Mouse (Mus musculus) forebrain, embryonic 15.5 days (tissue): ENCODE measurements around the gene Phf8. TPM values are rescaled to one million over a fixed set of nuclear protein-coding genes. Genes with fewer than 3 reads are reported as not detected.
A peak's percentile ranks its signal among the peaks of the same experiment; 100 is the strongest.
"Not testable (repeated sequence)": the region's sequence is repeated elsewhere in the genome, so short reads cannot be mapped to it uniquely, and the experiment has no call there.

Experiments
- ATAC-seq: fragments of 200-750 bp; cut with Nextera tagmentation; replicated peaks from 2 replicates; pipeline ENCODE4 v1.8.0; 2017; ENCODE audit warnings: mild to moderate bottlenecking, moderate TSS enrichment, moderate library complexity
- H3K27ac ChIP-seq: fragments of 300-500 bp; sonication (generic); replicated peaks from 2 replicates; pipeline ENCODE4 v1.5.1; 2015; ENCODE audit warnings: mild to moderate bottlenecking, inconsistent platforms
- H3K27me3 ChIP-seq: fragments of 300-500 bp; sonication (generic); 2 replicates; pipeline ENCODE4 v1.6.1; 2015; ENCODE audit warnings: inconsistent platforms
- H3K36me3 ChIP-seq: fragments of 300-500 bp; sonication (generic); 2 replicates; pipeline ENCODE4 v1.6.1; 2015; ENCODE audit warnings: mild to moderate bottlenecking, inconsistent platforms
- H3K4me1 ChIP-seq: fragments of 300-500 bp; sonication (generic); 2 replicates; pipeline ENCODE4 v1.6.1; 2015; ENCODE audit warnings: inconsistent platforms
- H3K4me2 ChIP-seq: fragments of 300-500 bp; sonication (generic); replicated peaks from 2 replicates; pipeline ENCODE4 v1.6.1; 2015; ENCODE audit warnings: mild to moderate bottlenecking, inconsistent platforms
- H3K4me3 ChIP-seq: fragments of 300-500 bp; sonication (generic); 2 replicates; pipeline ENCODE4 v1.5.1; 2015; ENCODE audit warnings: mild to moderate bottlenecking, inconsistent platforms
- H3K9ac ChIP-seq: fragments of 300-500 bp; sonication (generic); replicated peaks from 2 replicates; pipeline ENCODE4 v1.6.1; 2015; ENCODE audit warnings: mild to moderate bottlenecking, inconsistent platforms
- H3K9me3 ChIP-seq: fragments of 300-500 bp; sonication (generic); 2 replicates; pipeline ENCODE4 v1.6.1; 2016; ENCODE audit warnings: inconsistent platforms
- WGBS: fragments of 180-500 bp; shearing (Covaris S2); methylation state at CpG from one replicate; pipeline ENCODE4 v1.1.7; 2015; ENCODE audit warnings: mixed read lengths; 5-methylcytosine and 5-hydroxymethylcytosine counted together
- polyA plus RNA-seq: library from polyadenylated mRNA; unstranded; fragments of >200 nt; fragmentation: Nextera tagmentation; extraction: Ambion mirVana; gene quantifications from 2 replicates; pipeline ENCODE4 v1.2.1, GENCODE M21; 2015

Gene Phf8
- polyA plus RNA-seq: 19.5 and 21.4 TPM in 2 replicates

- Histone ChIP-seq H3K4me2 (peak within 1 kb of the TSS; percentile 62), H3K27ac (peak within 1 kb of the TSS; percentile 99), H3K9ac (peak within 1 kb of the TSS; percentile 65), H3K4me3 (peak within 1 kb of the TSS; percentile 64), H3K9me3 (no peaks in the 10 kb centered on the region), H3K36me3 (no peaks in the 10 kb centered on the region), H3K27me3 (no peaks in the 10 kb centered on the region), H3K4me1 (peaks cover 7% of the 10 kb centered on the region; the same call in 1 of the 2 replicates)
- WGBS: 23% methylated on average over 68 of the region's 68 CpGs
- peak; percentile 98 for ATAC-seq
Observed at GRCm38 (mm10) chrX:151520458-151521322, at the start of gene Phf8. Gene Phf8 (plus strand): TSS chrX:151520672.

- no peak overlapping the region for H3K4me2 ChIP-seq
- H3K4me3 ChIP-seq: no peak overlapping the region
- H3K36me3 ChIP-seq: no peaks in the 10 kb centered on the region
- no peak for ATAC-seq
- no peak overlapping the region for H3K9ac ChIP-seq
- 89% methylated on average over 3 of the region's 3 CpGs for WGBS
- H3K4me1 ChIP-seq: no peaks in the 10 kb centered on the region
- no peaks in the 10 kb centered on the region for H3K27me3 ChIP-seq
- no peaks in the 10 kb centered on the region for H3K9me3 ChIP-seq
- no peak overlapping the region for H3K27ac ChIP-seq
Observed at GRCm38 (mm10) chrX:151488128-151488527, 32.3 kb upstream of the Phf8 start.

DNA sequence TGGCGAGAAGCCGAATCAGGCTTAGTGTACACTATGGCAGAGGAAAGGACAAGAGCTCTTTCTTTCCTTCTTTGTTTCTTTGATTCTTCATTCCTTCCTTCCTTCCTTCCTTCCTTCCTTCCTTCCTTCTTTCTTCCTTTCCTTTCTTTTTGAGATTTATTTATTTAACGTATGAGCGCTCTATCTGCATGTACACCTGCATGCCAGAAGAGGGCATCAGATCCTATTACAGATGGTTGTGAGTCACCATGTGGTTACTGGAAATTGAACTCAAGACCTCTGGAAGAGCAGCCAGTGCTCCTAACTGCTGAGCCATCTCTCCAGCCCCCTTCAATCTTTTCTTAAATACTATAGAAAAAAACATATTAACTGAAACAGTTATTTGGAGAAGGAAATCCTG, 27.2 kb upstream of the Phf8 start:
- not testable (repeated sequence) for H3K9me3 ChIP-seq, H3K27ac ChIP-seq, H3K4me2 ChIP-seq, H3K27me3 ChIP-seq, H3K4me3 ChIP-seq, ATAC-seq, H3K9ac ChIP-seq, H3K4me1 ChIP-seq, H3K36me3 ChIP-seq
- 92% methylated on average over 4 of the region's 4 CpGs for WGBS

DNA sequence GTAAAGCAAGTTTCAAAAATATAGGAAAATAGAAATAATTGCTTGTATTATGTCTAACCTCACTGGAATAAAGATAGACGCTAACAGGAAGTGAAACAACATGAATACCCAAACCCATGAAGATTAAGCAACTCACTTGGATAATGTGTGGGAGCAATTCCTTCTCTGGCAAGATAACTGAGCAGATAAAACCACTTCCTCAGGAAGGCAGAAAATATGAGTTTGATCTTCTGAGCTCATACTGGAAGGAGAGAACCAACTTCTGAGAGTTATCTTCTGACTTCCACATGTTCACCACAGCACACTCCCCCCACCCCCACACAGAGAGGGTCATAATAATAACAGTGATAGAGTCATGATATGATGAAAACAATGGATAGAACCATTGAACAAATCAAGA, 23.9 kb upstream of the Phf8 start:
- Histone ChIP-seq H3K4me3 (no peak overlapping the region), H3K4me1 (no peaks in the 10 kb centered on the region), H3K27me3 (no peaks in the 10 kb centered on the region), H3K9me3 (no peaks in the 10 kb centered on the region), H3K27ac (no peak overlapping the region), H3K9ac (no peak overlapping the region), H3K36me3 (no peaks in the 10 kb centered on the region), H3K4me2 (no peak overlapping the region)
- 89% methylated on average over 1 of the region's 1 CpGs for WGBS
- ATAC-seq: no peak

- Histone ChIP-seq H3K4me2 (no peak overlapping the region), H3K27me3 (no peaks in the 10 kb centered on the region), H3K9ac (no peak overlapping the region), H3K4me1 (no peaks in the 10 kb centered on the region), H3K27ac (no peak overlapping the region), H3K4me3 (no peak overlapping the region), H3K36me3 (no peaks in the 10 kb centered on the region), H3K9me3 (no peaks in the 10 kb centered on the region)
- ATAC-seq: no peak
Observed at GRCm38 (mm10) chrX:151508536-151508935, 11.9 kb upstream of the Phf8 start.

- Histone ChIP-seq H3K36me3 (no peaks in the 10 kb centered on the region), H3K4me3 (no peak overlapping the region), H3K27me3 (no peaks in the 10 kb centered on the region), H3K27ac (no peak overlapping the region), H3K9me3 (no peaks in the 10 kb centered on the region), H3K4me2 (no peak overlapping the region), H3K9ac (no peak overlapping the region), H3K4me1 (no peaks in the 10 kb centered on the region)
- ATAC-seq: no peak
- 100% methylated on average over 1 of the region's 1 CpGs for WGBS
Observed at GRCm38 (mm10) chrX:151509906-151510305, 10.6 kb upstream of the Phf8 start.

GRCm38 (mm10) chrX:151513066-151513465, 7.4 kb upstream of the Phf8 start:
- H3K9ac ChIP-seq: no peak overlapping the region
- H3K27ac ChIP-seq: no peak overlapping the region
- H3K9me3 ChIP-seq: no peaks in the 10 kb centered on the region
- H3K4me1 ChIP-seq: no peaks in the 10 kb centered on the region
- 84% methylated on average over 3 of the region's 3 CpGs for WGBS
- H3K4me3 ChIP-seq: no peak overlapping the region
- ATAC-seq: no peak
- H3K36me3 ChIP-seq: no peaks in the 10 kb centered on the region
- H3K4me2 ChIP-seq: no peak overlapping the region
- H3K27me3 ChIP-seq: no peaks in the 10 kb centered on the region

DNA sequence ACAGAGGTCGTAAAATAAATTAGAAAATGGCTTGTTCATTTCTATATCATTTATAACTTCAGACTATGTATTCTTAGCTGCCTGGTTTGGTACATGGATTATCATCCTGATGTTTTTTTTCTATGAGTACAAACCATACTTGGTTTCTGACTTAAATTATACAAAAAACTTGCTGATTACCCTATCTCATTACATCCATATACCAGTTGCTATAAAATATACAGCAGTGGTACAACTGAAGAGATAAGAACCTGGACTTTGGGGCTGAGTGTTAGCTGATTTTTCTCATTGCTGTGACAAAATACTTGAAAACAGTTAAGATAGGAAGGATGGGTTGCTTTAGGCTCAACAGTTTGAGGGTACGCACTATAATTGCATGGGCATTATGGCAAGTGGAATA, 6.8 kb upstream of the Phf8 start:
- Histone ChIP-seq H3K27me3 (no peaks in the 10 kb centered on the region), H3K4me3 (no peak overlapping the region), H3K4me1 (no peaks in the 10 kb centered on the region), H3K27ac (no peak overlapping the region), H3K9me3 (no peaks in the 10 kb centered on the region), H3K4me2 (no peak overlapping the region), H3K9ac (no peak overlapping the region), H3K36me3 (no peaks in the 10 kb centered on the region)
- WGBS: 97% methylated on average over 2 of the region's 2 CpGs
- no peak for ATAC-seq

- no peak overlapping the region for H3K4me3 ChIP-seq
- H3K9me3 ChIP-seq: no peaks in the 10 kb centered on the region
- H3K4me2 ChIP-seq: no peak overlapping the region
- no peak overlapping the region for H3K9ac ChIP-seq
- H3K27me3 ChIP-seq: no peaks in the 10 kb centered on the region
- no peaks in the 10 kb centered on the region for H3K36me3 ChIP-seq
- WGBS: 53% methylated on average over 1 of the region's 1 CpGs
- peaks cover 7% of the 10 kb centered on the region; the same call in 1 of the 2 replicates for H3K4me1 ChIP-seq
- H3K27ac ChIP-seq: no peak overlapping the region
- ATAC-seq: no peak
Observed at GRCm38 (mm10) chrX:151518181-151518580, 2.3 kb upstream of the Phf8 start.

DNA sequence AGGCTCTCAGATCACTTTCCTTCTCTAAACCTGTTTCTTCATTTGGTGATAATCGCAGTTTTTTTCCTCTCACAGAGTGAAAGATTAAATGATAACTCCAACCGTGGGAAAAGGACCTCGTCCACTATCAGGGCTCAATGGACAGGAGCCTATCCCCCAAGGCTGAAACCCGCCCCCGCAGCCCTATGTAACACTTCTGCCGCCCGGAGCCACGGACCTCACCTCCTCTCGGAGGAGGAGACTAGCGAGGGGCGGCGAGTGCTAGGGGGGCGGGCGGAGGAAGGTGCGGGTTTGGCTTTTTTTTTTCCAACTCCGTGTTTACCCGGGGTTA, 380 bp upstream of the Phf8 start:
- Histone ChIP-seq H3K9ac (peak overlapping the region; percentile 63), H3K27ac (peak overlapping the region; percentile 99), H3K27me3 (no peaks in the 10 kb centered on the region), H3K9me3 (no peaks in the 10 kb centered on the region), H3K36me3 (no peaks in the 10 kb centered on the region), H3K4me1 (peaks cover 7% of the 10 kb centered on the region; the same call in 1 of the 2 replicates), H3K4me3 (peak overlapping the region; percentile 64), H3K4me2 (peak overlapping the region; percentile 62)
- no peak; the same call in 1 of the 2 replicates for ATAC-seq
- 14% methylated on average over 17 of the region's 17 CpGs for WGBS

- H3K27me3 ChIP-seq: no peaks in the 10 kb centered on the region
Observed at GRCm38 (mm10) chrX:151521786-151522522, 1.5 kb downstream of the Phf8 start.

GRCm38 (mm10) chrX:151553356-151553755, 32.9 kb downstream of the Phf8 start:
- peaks cover 11% of the 10 kb centered on the region for H3K36me3 ChIP-seq
- H3K4me1 ChIP-seq: no peaks in the 10 kb centered on the region
- H3K9ac ChIP-seq: no peak overlapping the region

More at GRCm38 (mm10) chrX:151521786-151522522, 1.5 kb downstream of the Phf8 start:
- peak overlapping the region; percentile 64 for H3K4me3 ChIP-seq
- no peaks in the 10 kb centered on the region for H3K36me3 ChIP-seq
- H3K9ac ChIP-seq: peak overlapping the region; percentile 65
- no peaks in the 10 kb centered on the region for H3K9me3 ChIP-seq
- no peak for ATAC-seq
- WGBS: 18% methylated on average over 25 of the region's 25 CpGs
- H3K27ac ChIP-seq: peak overlapping the region; percentile 99
- H3K4me1 ChIP-seq: peaks cover 7% of the 10 kb centered on the region; the same call in 1 of the 2 replicates
- H3K4me2 ChIP-seq: peak overlapping the region; percentile 62

More at GRCm38 (mm10) chrX:151553356-151553755, 32.9 kb downstream of the Phf8 start:
- ATAC-seq: no peak
- Histone ChIP-seq H3K4me2 (no peak overlapping the region), H3K9me3 (no peaks in the 10 kb centered on the region), H3K27ac (no peak overlapping the region), H3K27me3 (no peaks in the 10 kb centered on the region), H3K4me3 (no peak overlapping the region)
- 90% methylated on average over 4 of the region's 4 CpGs for WGBS
